Mouse (Mus musculus): Measurements from ENCODE around the gene Matn1. TPM values are rescaled to one million over a fixed set of nuclear protein-coding genes. Genes with fewer than 3 reads are reported as not detected.

Matn1 gene
- polyA plus RNA-seq, 1 experiment from 2014 or later = 0.05 TPM

DNA sequence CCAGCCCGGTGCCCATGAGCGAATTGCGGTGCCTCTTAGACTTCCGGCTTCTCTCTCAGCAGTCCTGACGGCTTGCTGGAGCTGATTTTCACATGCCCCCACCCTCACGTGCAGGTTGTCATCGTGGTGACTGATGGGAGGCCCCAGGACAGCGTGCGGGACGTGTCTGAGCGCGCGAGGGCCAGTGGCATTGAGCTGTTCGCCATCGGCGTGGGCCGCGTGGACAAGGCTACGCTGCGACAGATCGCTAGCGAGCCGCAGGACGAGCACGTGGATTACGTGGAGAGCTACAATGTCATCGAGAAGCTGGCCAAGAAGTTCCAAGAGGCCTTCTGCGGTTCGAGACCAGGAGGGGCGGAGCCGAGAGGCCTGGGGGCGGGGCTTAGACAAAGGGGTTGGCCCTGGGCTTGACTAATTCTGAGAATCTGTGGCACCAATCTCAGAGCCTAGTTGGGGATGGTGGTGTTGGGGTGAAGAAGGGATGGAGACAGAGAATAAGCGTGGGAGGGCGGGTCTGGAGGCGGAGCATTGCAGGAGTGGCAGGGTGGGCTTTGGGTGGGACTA, 5.7 kb downstream of the Matn1 start:
- DNase-seq = no peak
- no peaks in the 10 kb centered on the region for H3K27me3 ChIP-seq
- 70% methylated on average over 35 of the region's 35 CpGs for WGBS (ENCODE audit: insufficient replicate concordance)
- H3K4me1 ChIP-seq (replicated peaks) = no peaks in the 10 kb centered on the region
- no peak overlapping the region for H3K4me3 ChIP-seq (replicated peaks)
- no peaks in the 10 kb centered on the region for H3K36me3 ChIP-seq
- H3K9ac ChIP-seq = no peak overlapping the region
- no peak for ATAC-seq (ENCODE audit: low read depth)
- no peaks in the 10 kb centered on the region for H3K9me3 ChIP-seq (replicated peaks)
- no peak overlapping the region for H3K27ac ChIP-seq
- H3K4me2 ChIP-seq = no peak overlapping the region

DNA sequence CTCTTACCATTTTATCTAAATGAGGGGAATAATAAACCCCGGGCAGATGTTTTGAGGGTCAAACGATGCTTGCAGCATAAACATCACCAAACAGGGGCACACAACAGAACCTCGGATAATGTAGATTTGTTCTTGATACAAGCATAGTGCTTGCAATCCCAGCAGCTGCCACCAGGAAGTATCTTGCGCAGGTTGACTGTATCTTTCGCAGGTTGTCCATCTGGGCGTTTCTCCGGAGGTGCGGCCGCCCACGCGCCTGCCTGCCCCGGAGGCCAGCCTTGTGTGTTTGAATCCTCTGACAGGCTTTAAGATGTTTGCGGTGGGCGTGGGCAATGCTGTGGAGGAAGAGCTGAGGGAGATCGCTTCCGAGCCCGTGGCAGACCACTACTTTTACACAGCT, 8.3 kb downstream of the Matn1 start:
- Histone ChIP-seq H3K4me1 (replicated peaks) (no peaks in the 10 kb centered on the region), H3K36me3 (no peaks in the 10 kb centered on the region), H3K27ac (no peak overlapping the region), H3K4me2 (no peak overlapping the region), H3K4me3 (replicated peaks) (no peak overlapping the region), H3K9me3 (replicated peaks) (no peaks in the 10 kb centered on the region), H3K27me3 (no peaks in the 10 kb centered on the region), H3K9ac (no peak overlapping the region)
- WGBS (ENCODE audit: insufficient replicate concordance) = 32% methylated on average over 17 of the region's 17 CpGs
- ATAC-seq (ENCODE audit: low read depth) (no peak), DNase-seq (no peak)

DNA sequence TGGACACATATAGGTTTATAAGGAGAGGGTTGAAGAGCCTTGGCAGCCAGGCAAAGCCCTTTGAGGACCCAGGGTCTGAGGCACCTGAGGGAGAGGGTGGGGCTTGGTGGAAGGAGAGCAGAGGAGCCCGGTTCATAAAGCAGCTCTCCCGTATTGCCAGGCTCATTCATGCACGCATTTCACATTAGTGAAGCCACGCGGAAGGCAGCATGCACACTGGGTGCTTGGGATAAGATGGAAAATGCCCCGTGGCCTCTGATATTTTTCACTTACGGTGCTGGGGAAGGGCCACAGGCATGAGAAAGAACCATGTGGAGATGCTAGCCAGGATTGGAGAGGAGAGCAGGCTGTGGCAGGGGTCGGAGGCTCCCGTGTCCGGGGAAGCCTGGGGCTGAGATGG, 13.0 kb downstream of the Matn1 start:
- no peak for ATAC-seq (ENCODE audit: low read depth)
- Histone ChIP-seq H3K36me3 (no peaks in the 10 kb centered on the region), H3K4me2 (no peak overlapping the region), H3K4me3 (replicated peaks) (no peak overlapping the region), H3K9me3 (replicated peaks) (no peaks in the 10 kb centered on the region), H3K27me3 (no peaks in the 10 kb centered on the region), H3K27ac (no peak overlapping the region), H3K4me1 (replicated peaks) (no peaks in the 10 kb centered on the region), H3K9ac (no peak overlapping the region)
- WGBS (ENCODE audit: insufficient replicate concordance) = 82% methylated on average over 10 of the region's 10 CpGs
- DNase-seq = no peak

DNA sequence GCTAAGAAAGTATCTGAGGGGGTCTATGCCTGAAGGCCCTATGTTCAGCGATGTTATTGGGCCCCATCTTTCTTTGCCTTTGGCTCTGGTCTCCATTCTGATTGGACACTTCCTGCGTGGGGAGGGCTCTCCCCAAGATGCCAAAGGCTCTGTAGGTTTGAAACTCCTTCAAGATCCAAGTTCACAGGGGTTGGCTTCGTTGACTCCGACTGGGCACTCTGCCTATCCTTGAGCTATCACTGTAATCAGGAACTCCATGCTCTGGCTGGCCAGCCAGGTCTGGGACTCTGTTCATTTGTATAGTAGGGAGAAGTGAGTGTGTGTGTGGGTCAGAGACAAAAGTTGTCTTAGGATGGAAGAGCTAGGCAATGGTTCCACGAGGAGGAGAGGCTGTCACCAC, 14.6 kb downstream of the Matn1 start:
- H3K9ac ChIP-seq = no peak overlapping the region

DNA sequence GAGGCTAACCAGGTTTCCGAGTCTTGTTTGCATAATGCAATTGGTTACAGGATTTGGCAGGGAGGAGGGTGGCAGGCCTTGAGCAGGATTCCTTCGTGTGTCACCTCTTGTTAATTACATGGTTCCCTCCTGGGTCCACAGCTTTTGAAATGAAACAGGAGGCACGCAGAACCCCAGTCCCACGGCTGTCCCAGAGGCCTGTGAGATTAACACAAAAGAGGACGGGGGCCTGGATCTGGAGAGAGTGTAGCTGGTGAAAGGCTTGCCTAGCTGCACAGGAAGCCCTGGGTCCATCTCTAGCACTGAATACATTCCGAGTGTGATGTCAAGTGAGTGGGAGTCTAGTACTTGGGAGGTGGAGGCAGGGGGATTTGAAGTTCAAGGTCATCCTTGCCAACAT, 15.5 kb downstream of the Matn1 start:
- H3K4me2 ChIP-seq = no peak overlapping the region
- ATAC-seq (ENCODE audit: low read depth) = no peak
- H3K9ac ChIP-seq = no peak overlapping the region
- 50% methylated on average over 6 of the region's 6 CpGs for WGBS (ENCODE audit: insufficient replicate concordance)
- no peak overlapping the region for H3K27ac ChIP-seq
- H3K36me3 ChIP-seq = no peaks in the 10 kb centered on the region
- H3K9me3 ChIP-seq (replicated peaks) = no peaks in the 10 kb centered on the region
- H3K4me3 ChIP-seq (replicated peaks) = no peak overlapping the region
- no peaks in the 10 kb centered on the region for H3K27me3 ChIP-seq
- no peaks in the 10 kb centered on the region for H3K4me1 ChIP-seq (replicated peaks)
- no peak for DNase-seq

More for the DNA sequence above, 14.6 kb downstream of the Matn1 start:
- 46% methylated on average over 5 of the region's 5 CpGs for WGBS (ENCODE audit: insufficient replicate concordance)
- Histone ChIP-seq H3K4me2 (no peak overlapping the region), H3K27ac (no peak overlapping the region), H3K36me3 (no peaks in the 10 kb centered on the region), H3K4me1 (replicated peaks) (no peaks in the 10 kb centered on the region), H3K27me3 (no peaks in the 10 kb centered on the region), H3K4me3 (replicated peaks) (no peak overlapping the region), H3K9me3 (replicated peaks) (no peaks in the 10 kb centered on the region)
- DNase-seq (no peak), ATAC-seq (ENCODE audit: low read depth) (no peak)

DNA sequence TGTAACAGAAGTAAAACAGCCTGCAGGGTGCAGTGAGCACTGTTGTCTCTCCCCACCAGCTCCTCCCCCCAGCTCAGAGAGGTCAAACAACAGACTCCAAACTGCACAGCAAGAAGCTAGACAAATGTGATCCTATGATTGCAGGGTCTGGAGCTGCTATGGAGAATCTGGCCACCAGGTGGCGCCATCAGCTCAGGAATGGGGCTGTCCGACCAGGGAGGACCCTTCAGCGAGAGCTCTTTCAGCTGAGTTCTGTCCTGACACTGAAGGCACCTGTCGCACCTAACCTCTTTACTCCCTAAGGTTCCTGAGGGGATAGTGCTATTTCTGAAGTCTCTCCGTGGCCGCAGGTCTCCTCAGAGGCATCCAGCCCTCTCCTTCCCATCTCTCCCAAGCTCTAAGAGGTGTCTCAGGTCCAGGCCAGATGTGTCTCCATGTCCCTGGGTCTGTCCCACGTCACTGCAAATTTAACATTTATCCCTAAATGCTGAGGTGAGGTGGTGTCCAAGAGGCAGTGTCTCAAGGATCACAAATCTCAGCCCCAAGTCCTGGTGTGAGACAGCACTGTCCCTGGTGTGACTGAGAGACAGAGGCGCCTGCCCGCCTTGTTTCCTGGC, 16.0 kb downstream of the Matn1 start:
- Histone ChIP-seq H3K4me1 (replicated peaks) (no peaks in the 10 kb centered on the region), H3K27me3 (no peaks in the 10 kb centered on the region), H3K36me3 (no peaks in the 10 kb centered on the region), H3K9ac (no peak overlapping the region), H3K4me2 (no peak overlapping the region), H3K9me3 (replicated peaks) (no peaks in the 10 kb centered on the region), H3K27ac (no peak overlapping the region), H3K4me3 (replicated peaks) (no peak overlapping the region)
- ATAC-seq (ENCODE audit: low read depth) (no peak), DNase-seq (peak; percentile 38)
- WGBS (ENCODE audit: insufficient replicate concordance) = 18% methylated on average over 9 of the region's 9 CpGs

DNA sequence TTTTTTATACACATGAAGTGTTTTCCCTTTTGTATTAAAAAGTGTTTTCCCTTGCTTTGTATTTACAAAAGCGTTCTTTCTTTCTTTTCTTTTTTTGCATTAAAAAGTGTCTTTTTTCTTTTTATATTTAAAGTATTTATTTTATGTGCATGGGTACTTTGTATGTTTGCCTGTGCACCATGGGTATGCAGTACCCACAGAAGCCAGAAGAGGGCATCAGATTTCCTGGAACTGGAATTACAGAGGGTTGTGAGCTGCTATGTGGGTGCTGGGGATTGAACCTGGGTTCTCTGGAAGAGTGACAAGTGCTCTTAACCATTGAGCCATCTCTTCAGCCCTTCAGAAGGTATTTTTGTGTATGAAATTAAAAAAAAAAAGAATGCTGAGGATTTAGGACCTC, 27.1 kb downstream of the Matn1 start:
- H3K27ac ChIP-seq = no peak overlapping the region
- no peaks in the 10 kb centered on the region for H3K4me1 ChIP-seq (replicated peaks)
- ATAC-seq (ENCODE audit: low read depth) (no peak), DNase-seq (no peak)
- H3K27me3 ChIP-seq = no peaks in the 10 kb centered on the region
- H3K4me2 ChIP-seq = no peak overlapping the region
- H3K9ac ChIP-seq = no peak overlapping the region
- no peak overlapping the region for H3K4me3 ChIP-seq (replicated peaks)
- H3K36me3 ChIP-seq = no peaks in the 10 kb centered on the region
- 62% methylated on average over 1 of the region's 1 CpGs for WGBS (ENCODE audit: insufficient replicate concordance)
- H3K9me3 ChIP-seq (replicated peaks) = 0 out of 2 replicates have a peak, but pooled peaks cover 3% of the 10 kb centered on the region

DNA sequence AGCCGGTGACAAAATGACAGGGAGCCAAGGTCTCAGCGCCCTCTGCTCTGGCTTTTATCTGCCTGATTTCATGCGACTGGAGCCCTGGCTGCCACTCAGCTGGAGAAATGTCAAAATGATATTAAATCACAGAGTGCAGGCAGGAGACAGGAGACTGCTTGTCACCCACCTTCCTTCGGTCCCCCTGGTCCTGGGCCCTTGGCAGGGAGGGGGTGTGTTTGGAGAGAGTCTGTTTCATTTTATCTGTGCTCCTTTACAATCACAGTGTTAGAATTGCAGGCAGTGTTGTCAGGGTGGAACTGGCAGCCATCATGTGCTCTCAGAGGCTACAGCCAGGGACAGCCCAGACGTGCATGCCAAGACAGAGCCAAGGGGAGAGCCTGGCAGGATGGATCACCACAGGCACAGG, 28.2 kb downstream of the Matn1 start:
- Histone ChIP-seq H3K9ac (no peak overlapping the region), H3K36me3 (no peaks in the 10 kb centered on the region), H3K4me1 (replicated peaks) (no peaks in the 10 kb centered on the region), H3K27me3 (no peaks in the 10 kb centered on the region), H3K9me3 (replicated peaks) (0 out of 2 replicates have a peak, but pooled peaks cover 3% of the 10 kb centered on the region), H3K4me2 (no peak overlapping the region), H3K4me3 (replicated peaks) (no peak overlapping the region), H3K27ac (no peak overlapping the region)
- no peak for DNase-seq
- ATAC-seq (ENCODE audit: low read depth) = no peak
- 64% methylated on average over 5 of the region's 5 CpGs for whole genome bisulfite sequencing (ENCODE audit: insufficient replicate concordance)

DNA sequence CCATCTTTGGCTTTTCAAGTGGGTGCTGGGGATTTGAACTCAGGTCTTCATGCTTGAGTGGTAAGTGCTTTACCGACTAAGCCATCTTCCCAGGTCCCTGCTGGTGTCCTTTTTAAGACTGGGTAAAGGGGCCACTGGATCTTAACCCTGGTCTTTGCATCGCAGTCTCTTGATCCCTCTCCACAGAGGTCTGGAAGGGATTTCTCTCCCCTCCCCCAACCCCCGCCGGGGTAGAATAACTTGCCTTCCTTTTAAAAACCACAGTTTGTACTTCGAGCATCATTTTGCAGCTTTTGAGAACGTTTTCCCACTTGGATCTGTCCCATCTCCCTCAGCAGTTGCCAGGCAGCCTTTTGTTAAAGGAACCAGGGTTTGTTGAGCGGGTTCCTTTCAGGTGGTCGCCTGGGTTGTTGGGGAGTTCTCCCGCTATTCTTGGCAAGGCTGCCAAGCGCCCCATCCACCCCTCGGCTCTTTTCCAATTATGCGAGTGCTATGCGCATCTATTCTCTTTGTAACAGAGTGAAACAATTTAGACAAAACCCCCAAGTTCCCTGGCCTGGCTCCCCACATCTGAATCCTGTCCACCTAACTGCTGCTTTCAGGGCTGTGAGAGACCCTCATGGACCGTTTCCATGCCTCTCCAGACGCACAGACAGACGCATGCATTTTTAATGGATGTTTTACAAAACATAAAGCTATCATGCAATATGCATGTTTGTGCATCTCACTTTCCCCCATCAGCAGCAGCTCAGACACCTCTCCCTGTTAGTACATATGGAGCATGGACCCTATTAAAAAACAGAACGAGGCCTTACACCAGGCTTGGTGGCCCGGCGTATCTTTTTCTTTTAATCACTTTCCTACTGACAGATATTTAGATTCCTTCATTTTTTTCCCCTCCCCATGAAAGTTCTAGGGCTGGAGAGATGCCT, 29.4 kb downstream of the Matn1 start:
- no peak overlapping the region for H3K4me3 ChIP-seq (replicated peaks)
- H3K9ac ChIP-seq = no peak overlapping the region
- no peaks in the 10 kb centered on the region for H3K4me1 ChIP-seq (replicated peaks)
- no peaks in the 10 kb centered on the region for H3K27me3 ChIP-seq
- 0 out of 2 replicates have a peak, but pooled peaks cover 3% of the 10 kb centered on the region for H3K9me3 ChIP-seq (replicated peaks)
- no peak overlapping the region for H3K27ac ChIP-seq
- DNase-seq (no peak), ATAC-seq (ENCODE audit: low read depth) (no peak)
- H3K36me3 ChIP-seq = no peaks in the 10 kb centered on the region
- WGBS (ENCODE audit: insufficient replicate concordance) = 62% methylated on average over 19 of the region's 19 CpGs
- H3K4me2 ChIP-seq = no peak overlapping the region

DNA sequence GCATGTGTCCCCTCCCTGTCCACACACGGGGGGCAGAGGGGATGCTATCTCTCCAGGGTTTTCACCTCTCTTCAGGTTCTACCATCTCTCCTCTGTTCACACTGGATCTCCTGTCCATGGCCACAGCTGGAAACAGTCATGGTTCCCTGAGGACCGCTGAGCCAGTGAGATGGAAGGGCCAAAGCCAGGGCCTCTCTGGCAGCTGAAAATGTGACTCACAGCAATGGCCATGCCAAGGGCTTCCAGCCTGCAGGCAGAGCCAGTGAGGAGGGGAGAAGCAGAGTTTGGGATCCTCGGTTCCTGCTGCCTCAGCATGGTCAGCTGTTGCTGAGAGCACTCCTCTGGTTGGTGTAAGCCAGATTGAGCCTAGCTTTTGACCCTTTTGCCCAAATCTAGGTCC, 34.8 kb downstream of the Matn1 start:
- DNase-seq = no peak
- WGBS (ENCODE audit: insufficient replicate concordance) = 44% methylated on average over 3 of the region's 3 CpGs
- Histone ChIP-seq H3K9me3 (replicated peaks) (no peaks in the 10 kb centered on the region), H3K36me3 (no peaks in the 10 kb centered on the region), H3K4me2 (no peak overlapping the region), H3K4me3 (replicated peaks) (no peak overlapping the region), H3K27me3 (no peaks in the 10 kb centered on the region), H3K4me1 (replicated peaks) (no peaks in the 10 kb centered on the region), H3K27ac (no peak overlapping the region), H3K9ac (no peak overlapping the region)
- no peak for ATAC-seq (ENCODE audit: low read depth)

DNA sequence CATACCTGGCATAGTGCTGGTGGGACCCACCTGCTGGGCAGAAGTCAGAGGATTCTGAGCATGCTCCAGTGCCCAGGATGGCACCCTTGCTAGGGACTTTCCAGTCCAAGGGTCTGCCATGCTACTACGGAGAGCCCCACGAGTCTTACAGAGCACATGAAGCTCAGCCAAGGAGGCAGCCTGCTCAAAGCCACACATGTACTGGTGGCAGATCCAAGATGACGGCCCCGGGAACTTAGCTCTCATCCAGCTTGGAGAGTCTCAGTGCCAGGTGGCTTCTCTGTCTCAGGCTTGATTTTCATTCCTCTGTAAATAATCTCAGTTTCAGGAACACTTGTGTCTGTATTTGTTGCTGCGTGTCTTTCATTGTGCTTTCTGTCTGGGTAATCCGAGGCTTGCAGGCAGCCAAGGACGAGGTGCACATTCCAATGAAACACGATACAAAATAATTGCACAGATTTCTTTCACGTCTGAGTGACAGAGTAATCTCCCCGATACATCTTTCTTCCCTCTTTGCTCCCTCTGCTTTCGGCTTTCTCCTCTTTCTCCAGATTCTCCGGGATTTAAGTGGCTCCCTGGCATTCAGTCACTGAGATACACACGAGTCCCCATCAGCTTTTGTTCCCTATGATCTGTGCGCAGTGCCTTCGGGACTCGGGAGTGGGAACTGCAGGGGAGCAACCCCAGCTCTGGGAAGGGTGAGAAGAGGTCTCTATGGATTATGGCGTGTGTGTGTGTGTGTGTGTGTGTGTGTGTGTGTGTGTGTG, 40.4 kb downstream of the Matn1 start:
- H3K27me3 ChIP-seq = no peaks in the 10 kb centered on the region

More for the DNA sequence above, 40.4 kb downstream of the Matn1 start:
- H3K27ac ChIP-seq = no peak overlapping the region
- 63% methylated on average over 17 of the region's 17 CpGs for WGBS (ENCODE audit: insufficient replicate concordance)
- ATAC-seq (ENCODE audit: low read depth) (no peak), DNase-seq (no peak)
- H3K36me3 ChIP-seq = no peaks in the 10 kb centered on the region
- no peaks in the 10 kb centered on the region for H3K9me3 ChIP-seq (replicated peaks)
- H3K4me3 ChIP-seq (replicated peaks) = no peak overlapping the region
- H3K4me2 ChIP-seq = no peak overlapping the region
- H3K4me1 ChIP-seq (replicated peaks) = no peaks in the 10 kb centered on the region
- H3K9ac ChIP-seq = no peak overlapping the region
